Mouse (Mus musculus): Measurements from ENCODE around the gene Det1.

Det1 gene

DNA sequence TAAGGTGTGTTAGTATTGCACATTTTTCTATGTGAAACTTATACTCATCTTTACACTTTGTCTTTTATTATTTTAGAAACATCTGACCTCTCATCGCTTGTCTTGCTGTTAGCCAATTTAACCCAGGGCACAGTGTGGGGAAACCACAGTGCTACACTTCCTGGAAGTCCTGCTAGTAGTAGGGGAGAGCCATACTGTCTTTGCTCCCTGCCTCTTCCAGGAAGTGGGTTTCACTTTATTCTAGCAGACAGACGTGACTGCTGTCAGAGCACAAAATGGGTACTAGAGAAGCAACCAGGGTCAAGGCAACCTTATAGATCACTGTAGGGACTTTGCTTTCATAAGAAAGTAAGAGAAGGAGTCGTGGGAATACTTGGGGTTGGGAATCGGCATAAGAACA, 7.0 kb upstream of the Det1 start:
- no peak for DNase-seq (ENCODE audit: low spot score)

DNA sequence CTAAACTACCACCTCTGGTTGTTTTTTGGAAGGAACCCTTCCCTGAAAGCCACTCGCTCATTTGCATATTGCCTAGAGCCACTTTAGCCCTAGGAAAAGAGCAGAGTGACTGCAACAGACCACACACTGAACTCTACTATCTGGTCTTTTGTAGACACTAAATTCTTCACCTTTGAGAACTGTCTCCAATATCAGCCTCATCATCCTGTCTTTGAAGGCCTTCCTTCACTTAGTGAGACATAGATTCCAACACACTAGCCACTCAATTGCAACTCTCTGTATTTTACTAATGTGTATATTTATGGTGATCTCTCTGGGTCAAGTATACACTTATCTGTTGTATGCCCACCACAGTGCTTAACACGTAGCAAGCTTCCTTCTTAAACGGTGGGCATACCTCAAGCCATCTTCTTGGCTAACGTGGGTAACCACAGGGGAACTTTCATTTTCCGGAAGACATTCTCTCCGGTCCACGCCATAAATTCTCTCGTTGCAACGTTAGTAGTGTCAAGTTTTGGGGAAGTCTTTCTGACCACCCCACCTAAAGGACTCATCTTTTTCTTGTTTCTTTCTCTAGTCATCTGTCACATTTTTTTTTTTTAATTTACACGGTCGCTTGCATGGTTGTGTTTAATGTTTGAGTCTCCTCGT, 872 bp downstream of the Det1 start:
- DNase-seq (ENCODE audit: low spot score), result peak; percentile 9

DNA sequence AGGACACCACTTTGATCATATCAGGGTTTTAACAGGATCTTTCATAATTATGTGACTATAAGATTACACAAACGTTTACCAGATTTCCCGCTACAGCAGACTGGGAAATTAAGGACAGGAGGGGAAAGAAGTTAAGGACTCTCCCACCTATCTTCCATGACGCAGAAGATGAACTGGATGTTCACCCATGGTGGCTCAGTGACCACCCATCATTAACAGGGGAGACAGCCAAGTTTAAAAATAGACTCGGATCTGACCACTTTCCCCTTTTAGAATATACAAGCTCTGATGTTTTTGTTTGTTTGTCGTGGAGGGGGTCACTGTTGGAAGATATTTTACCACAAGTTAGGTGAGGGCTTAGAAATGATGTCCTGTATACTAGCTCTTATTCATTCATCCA, 5.5 kb downstream of the Det1 start:
- no peak for DNase-seq (ENCODE audit: low spot score)

DNA sequence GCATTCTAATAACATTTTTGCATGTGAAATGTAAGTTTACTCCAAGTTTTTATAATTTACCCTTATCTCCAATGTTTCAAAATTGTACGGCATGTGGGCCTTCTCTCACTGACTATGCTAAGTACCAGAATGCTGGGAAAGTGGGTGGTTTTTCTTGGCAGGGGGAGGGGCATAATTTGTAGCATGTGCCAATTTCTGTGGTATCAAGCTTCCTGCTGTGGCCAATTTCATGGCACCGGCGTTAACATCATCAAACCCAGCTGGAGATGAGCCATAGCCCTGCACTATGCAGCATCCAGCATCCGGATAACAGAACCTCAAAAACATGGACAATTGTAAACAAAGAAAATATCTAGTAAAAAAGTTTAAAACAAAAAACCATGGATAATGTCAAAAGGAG, 9.8 kb downstream of the Det1 start:
- no peak for DNase-seq (ENCODE audit: low spot score)

DNA sequence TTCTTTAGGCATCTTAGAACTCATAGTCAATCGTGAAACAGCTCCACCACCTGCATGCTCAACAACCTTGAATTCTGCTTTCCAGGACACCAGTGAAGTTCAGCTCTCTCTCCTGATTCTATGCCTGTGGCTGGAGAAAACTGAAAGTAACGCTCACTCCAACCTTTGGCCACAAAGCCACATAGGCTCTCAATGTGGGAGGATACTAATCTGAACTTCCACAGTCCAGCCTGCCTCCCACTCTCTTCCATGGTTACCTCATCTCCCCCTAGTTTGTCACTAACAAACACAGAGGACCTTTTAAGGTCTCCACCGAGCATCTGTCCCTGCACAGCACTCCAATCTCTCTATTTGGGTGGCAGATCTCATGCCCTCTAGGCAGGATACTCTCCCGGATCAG, 11.4 kb downstream of the Det1 start:
- no peak for DNase-seq (ENCODE audit: low spot score)

DNA sequence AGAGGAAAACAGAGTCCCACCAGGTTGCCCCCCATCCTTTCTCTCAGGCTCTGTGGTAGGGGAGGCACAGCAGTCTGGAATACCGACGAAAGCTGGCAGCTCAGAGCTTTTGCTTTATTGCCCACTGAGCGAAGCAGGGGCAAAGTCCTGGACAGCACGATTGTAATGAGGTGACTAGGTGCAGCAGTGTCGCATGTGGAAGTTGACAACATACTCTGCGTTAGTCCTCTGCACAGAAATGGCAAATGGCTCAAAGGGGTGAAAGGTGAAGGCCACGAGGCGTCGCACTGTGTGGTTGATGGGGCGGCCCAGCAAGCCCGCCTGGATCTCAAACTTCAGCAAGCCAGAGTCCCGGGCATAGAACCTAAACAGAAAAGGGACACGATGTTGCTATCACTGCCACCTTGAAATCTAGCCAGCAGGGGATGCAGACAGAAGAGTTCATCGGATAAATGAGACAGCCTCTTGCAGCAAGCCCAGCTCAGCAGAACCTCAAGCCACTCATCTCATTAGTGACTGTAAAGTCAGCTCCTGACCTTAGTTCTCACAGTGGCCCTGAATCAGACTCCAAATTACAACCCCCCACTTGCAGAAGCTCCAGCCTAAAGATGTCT, 19.2 kb downstream of the Det1 start:
- no peak for DNase-seq (ENCODE audit: low spot score)

DNA sequence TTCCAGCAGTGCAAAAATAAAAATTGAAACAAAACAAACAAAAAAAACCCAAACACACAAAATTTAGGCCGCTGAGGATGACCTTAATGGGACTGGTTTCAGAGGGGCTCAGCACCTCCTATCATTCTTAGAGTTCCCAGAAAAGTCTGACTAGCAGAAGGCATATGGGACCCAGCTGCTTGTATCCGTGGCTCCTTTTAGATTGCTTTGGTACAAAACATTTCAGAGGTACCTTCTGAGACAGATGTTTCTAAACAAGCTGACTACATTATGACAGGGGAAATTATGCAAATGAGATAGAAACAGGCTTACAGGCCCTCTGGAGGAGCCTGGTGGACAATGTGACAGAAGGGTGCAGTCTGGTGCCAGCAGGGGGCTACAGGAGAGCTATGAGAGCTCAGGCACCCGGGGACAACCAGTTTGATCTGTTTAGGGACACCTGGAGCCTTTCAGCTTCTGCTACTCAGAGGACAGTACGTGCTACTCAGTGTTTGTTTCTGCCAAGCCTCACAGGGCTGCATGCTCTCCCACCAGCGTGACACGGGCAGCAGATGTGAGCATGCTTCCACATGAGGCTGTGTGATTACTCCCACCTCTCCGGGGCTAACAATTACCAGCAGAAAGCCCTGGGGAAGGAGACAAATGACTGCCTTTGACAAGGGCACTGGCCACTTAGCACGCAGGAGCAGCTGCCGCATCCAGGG, 20.2 kb downstream of the Det1 start:
- DNase-seq (ENCODE audit: low spot score), result peak; percentile 32

DNA sequence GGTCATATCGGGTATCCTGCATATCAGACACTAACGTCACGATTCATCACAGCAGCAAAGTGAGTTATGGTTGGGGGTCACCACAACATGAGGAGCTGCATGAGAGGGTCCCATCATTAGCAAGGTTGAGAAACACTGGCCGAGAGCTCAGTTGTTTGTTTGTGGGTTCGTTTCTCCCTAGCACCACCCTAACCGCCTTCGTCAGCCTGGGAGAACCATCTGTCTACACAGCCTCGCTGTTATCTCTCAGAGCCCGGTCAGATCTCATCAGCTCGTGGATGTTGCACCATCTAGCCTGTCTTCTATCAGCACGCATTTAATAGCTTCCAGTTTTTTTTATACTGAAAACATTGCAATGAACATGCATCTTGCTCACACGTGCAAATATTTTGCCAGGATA, 28.7 kb downstream of the Det1 start:
- no peak for DNase-seq (ENCODE audit: low spot score)

DNA sequence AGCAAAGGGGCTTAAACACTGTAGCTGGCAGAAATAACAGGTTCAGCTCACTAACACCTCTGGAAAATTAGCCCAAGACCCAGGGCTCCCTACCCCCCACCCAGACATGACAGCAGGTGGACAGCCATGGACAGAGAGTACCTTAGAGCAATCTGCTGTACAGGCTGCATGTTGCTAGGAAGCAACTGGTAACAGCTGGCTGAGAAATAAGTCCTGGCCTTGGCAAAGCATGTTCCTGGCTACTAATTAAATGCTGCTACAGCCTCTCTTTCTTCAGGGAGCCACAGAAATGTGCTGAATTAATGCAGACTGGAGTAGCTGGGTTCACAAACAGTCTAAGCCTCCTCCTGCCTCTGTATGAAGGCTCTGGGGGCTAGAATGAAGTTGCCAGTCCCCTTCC, 32.3 kb downstream of the Det1 start:
- DNase-seq (ENCODE audit: low spot score), result no peak

DNA sequence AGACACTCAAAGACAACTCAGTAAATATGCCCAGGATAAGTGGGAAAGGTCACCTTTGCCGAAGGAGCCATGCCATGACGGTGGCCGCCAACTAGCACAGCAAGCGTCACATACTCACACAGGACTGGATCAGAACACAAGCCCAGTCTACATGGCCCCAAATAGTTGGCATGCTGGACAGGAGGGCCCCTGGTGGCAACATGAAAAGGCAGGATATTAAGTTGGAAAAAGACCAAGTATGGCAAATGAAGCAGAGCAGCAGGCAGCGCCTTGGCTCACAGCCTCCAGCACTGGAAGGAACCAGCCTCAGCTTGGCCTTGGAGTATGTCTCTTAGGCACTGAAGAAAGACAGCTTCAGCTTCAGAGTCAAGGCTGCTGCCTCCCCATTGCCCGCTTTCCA, 33.3 kb downstream of the Det1 start:
- no peak for DNase-seq (ENCODE audit: low spot score)

DNA sequence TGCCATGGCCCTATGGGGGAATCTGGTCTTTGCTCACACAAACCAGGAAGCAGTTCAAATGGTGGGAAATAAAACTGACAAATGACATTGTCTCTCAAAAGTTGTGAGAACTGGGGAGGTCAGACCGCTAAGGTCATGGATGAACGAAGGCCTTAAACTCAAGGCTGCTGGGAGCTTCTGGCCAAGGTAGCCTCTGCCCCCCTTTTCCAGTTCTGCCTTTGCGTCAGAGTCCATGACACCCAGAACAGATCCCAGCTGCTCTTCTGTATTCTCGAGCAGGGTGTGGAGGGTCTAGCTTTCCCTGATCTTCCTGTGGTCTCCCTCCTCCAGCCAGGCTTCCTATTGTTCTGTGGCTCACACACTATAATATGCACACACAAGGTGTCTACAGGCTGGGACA, 39.9 kb downstream of the Det1 start:
- no peak for DNase-seq (ENCODE audit: low spot score)

DNA sequence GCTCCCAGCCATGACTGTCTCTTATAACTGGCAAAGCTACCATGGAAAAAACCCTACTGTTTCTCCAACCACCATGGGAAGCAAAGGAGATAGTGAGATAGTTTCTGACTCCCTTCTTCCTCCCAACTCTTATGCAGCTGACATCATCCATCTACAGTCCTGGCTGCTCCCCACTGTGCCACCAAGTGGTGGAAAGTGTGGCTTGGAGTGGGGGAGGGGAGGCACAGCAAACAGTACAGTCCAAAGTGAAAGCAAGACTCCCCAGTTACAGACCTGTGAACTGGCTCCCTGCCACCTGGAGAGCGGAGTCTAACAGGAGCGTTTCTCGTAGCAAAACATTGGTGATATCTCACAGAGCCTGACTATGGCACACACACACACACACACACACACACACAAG, 43.2 kb downstream of the Det1 start:
- DNase-seq (ENCODE audit: low spot score), result no peak

DNA sequence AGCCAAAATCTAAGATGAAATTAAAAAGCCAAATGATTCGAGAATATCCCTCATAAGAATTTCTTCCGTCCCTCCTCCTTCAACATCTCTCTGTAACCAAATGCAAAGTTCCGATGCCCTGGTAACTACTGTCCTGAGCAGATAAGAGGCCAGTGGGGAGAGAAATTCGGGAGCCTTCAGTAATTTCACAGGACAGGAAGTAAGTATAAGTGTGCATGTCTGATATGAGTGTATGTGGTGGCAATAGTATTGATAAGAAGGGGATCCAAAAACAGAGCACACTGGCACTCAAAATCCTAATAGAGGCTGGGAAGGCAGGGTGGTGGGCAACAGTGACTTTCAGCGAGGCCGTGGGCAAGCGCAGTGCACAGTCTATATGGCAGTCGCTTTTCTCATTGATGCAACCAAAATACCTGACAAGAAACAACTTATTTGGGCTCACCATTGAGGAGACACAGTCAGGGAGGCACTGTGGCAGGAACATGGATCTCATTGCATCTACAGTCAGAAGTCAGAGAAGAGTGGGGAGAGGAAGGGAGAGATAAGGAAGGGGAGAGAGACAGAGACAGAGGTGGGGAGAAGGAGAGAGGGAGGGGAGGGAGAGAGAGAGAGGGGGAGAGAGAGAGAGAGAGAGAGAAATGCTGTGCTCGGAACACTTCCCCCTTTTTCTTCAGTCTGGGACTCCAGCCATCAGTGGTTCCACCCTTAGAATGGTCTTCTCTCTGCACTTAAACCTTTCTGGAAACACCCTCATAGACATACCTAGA, 47.1 kb downstream of the Det1 start:
- no peak for DNase-seq (ENCODE audit: low spot score)

DNA sequence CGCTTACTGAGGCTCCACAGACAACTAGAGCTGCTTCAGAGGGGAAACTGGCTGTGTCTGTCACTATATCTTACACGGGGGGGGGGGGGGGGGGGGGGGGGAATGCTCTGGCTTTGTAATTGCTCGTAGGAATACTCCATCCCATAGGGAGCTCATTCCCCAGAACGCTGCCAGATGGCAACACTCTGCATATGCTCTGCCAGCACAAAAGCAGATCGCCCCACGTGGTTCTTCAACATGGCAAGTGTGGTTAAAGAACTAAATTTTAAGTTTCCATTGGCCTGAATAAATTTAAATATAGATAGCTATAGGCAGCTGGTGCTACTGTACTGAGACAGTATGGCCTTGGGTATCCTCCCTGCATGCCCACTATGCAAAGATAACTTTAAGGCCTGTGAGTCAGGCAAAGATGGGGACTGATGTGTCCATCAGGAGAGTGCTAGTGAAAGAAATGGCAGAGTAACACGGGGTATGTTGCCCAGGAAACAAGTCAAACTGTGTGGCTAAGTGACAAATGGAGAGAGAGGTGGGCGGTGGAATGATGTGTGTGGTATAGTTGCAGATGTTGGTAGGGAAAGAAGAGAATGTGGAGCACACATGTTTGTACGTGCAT, 49.1 kb downstream of the Det1 start:
- DNase-seq (ENCODE audit: low spot score), result no peak

DNA sequence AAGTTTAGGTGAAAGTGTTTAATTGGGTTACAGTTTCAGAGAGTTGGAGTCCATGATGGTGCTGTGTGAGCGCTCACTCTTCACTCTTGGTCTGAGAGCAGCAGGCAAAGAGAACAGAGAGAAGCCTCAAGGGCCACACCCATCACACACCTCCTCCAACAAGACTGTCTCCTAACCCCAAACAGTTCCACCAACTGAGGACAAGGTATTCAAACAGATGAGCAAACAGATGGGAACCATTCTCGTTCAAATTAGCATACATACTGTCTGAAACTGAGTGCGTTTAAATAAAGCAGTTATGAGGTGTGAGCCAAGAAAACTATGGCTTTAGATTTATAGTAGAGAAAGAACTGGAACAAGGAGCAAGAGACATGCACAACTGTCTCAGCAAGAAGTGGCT, 50.4 kb downstream of the Det1 start:
- no peak for DNase-seq (ENCODE audit: low spot score)

DNA sequence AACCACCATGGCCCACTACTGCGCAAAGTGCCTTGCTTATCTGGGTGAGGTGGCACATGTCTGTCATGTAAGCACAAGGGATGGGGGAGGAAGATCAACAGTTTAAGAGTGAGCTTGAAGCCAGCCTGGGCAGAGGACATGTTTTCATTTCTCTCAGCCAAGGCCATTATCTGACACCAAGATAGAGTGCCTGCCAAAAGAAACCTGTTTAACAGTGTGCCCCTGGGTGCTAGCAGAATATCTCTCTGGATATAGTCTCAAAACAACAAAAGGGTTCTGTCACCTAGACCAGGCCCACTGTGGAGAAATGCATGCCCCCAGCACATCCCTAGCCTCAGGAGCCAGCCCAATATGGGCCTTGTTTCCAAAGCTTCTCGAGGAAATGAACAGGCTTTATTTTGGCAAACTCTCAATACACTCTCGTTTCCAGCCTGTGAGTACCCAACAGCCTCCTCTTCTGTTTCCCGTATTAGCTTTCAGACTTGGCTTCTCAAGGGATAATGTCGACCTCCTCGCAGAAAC, 52.4 kb downstream of the Det1 start:
- no peak for DNase-seq (ENCODE audit: low spot score)

DNA sequence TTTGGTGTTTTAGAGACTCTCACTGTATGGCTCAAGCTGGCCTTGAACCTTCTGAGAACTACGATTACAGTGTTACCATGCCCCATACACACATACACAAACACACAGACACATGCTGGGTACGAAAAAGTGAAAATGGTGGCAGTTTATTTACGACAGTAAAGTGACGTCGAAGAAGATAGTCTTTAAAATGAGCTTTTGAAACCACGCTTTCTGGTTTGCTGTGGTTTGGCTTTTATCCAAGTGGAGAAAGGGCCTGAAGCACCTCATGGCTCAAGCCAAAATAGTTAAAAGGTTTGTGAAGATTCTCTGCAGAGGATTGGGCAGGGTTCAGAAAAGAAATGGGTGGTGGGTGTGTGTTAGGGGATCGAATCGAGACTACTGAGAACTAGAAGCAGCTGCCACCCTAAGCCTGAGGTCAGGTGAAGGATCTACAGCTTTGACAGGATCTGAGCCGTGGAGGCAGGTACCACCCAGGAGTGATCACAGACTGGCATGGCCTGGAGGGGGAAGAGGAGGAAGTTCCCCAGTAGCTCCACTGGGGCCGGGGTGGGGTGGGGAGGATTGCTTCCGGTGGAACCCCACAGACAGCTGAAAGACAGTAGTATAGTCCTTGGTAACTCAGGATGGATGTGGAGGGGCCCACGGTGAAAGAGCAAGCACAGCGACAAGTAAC, 53.0 kb downstream of the Det1 start:
- no peak for DNase-seq (ENCODE audit: low spot score)

DNA sequence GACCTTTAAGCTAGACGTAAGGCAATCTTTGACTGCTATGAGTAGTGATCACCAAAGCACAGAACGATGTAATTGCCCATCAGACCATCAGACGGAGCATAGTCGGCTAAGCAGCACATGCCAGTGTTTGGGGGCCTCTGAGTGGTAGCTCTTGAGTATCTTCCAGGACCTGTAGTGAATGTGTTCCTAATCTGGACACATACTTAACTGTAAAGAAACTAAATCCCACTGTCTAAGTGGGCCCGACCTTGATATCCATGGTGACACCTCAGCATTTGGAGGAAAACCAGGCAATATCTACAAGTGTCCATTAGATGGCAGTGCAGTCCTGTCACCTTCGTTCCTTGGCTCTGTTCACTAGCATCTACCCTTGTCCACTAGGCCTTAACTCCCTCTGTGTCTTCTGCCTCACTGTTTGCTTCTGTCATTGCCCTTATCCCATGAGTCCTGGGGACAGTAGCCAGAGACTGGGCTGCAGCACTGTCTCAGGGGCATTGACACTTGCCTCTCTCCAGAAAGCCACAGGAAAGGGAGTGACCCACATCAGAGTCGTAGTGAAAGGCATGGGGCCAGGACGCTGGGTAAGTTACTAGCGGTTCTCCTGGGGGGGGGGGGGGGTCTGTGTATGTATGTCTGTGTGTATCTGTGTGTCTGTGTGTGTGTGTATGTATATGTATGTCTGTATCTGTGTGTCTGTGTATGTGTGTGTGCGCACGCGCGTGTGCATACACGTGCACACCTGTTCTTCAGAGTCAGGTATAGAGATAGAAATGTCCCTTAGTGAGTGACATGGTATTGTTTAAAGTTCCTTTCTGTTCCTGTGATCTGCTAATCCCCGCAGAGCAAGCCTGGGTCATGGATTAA, 55.5 kb downstream of the Det1 start:
- peak; percentile 87 for DNase-seq (ENCODE audit: low spot score)

DNA sequence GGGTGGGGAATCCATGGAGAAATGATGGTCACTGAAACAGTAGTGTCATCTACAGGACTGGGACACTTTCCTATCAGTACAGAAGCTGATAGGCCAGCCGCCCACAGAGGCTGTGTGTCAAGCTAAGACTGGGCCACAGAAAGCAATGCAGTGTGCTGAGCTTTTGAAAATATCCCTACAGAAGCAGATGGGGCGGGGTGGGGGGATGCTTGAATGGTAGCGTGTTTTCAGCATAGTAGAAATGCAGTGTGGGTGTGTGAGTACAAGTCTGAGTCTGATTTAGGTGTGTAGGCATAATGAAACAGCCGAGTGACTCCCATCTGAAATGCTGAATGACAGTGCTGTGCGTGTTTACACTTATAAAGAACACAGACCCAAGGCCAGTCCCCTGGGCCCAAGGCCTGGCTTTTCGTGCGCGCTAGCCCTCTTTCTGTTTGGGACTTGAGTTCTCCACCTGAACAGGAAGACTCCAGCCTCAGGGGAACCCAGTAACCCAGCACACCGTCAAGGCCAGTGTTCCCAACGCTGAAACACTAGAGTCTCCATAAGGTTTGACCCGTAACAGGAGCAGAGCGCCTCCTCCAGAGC, 59.2 kb downstream of the Det1 start:
- DNase-seq (ENCODE audit: low spot score), result no peak

DNA sequence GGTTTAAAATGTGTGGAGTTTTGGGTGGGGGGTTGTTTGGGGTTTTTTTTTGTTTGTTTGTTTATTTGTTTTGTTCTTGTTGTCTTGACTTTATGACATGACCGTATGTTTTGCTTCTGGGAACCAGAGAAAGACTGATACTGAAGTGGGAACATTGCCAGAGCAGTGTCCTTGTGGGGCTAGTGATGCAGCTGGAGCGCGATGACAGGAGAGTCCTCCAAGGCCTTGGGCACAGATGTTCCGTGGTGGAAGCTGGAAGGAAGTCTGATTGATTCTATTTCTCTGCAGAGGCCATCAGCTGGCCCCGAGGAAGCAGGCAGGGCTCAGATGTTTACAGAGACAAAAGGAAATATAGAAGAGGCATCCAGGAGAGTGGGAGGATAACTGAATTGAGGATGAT, 61.2 kb downstream of the Det1 start:
- no peak for DNase-seq (ENCODE audit: low spot score)
